Mouse (Mus musculus) embryonic facial prominence, embryonic 11.5 days (tissue): ENCODE data around the gene Gdf11. TPM values are rescaled to one million over a fixed set of nuclear protein-coding genes. Genes with fewer than 3 reads are reported as not detected.

Experiments
- ATAC-seq: fragments of 200-750 bp; cut with Nextera tagmentation; replicated peaks from 2 replicates; pipeline ENCODE4 v1.8.0; 2017; ENCODE audit warnings: low read depth; ENCODE audit not compliant: insufficient number of reproducible peaks, low FRiP score, low TSS enrichment
- DNase-seq: peaks from one replicate; pipeline ENCODE4 v3.0.0-alpha.2; 2015; ENCODE audit warnings: low spot score
- H3K27ac ChIP-seq: fragments of 300-500 bp; sonication (generic); replicated peaks from 2 replicates; pipeline ENCODE4 v1.5.1; 2014; ENCODE audit warnings: mild to moderate bottlenecking, low read depth, low read length, control low read depth
- H3K27me3 ChIP-seq: fragments of 300-500 bp; sonication (generic); 2 replicates; pipeline ENCODE4 v1.6.1; 2014; ENCODE audit warnings: mild to moderate bottlenecking, low read length, moderate library complexity, mixed read lengths; ENCODE audit not compliant: control insufficient read depth, insufficient read depth
- H3K36me3 ChIP-seq: fragments of 300-500 bp; sonication (generic); replicated peaks from 2 replicates; pipeline ENCODE4 v1.6.1; 2014; ENCODE audit warnings: low read depth, mild to moderate bottlenecking, low read length, moderate library complexity, mixed read lengths; ENCODE audit not compliant: control insufficient read depth, insufficient read depth
- H3K4me1 ChIP-seq: fragments of 300-500 bp; sonication (generic); 2 replicates; pipeline ENCODE4 v1.6.1; 2014; ENCODE audit warnings: low read length, mixed read lengths; ENCODE audit not compliant: control insufficient read depth, insufficient read depth
- H3K4me2 ChIP-seq: fragments of 300-500 bp; sonication (generic); 2 replicates; pipeline ENCODE4 v1.6.1; 2014; ENCODE audit warnings: low read depth, mild to moderate bottlenecking, control low read depth, low read length, moderate library complexity
- H3K4me3 ChIP-seq: fragments of 300-500 bp; sonication (generic); 2 replicates; pipeline ENCODE4 v1.5.1; 2014; ENCODE audit warnings: low read depth, low read length, control low read depth
- H3K9ac ChIP-seq: fragments of 300-500 bp; sonication (generic); replicated peaks from 2 replicates; pipeline ENCODE4 v1.6.1; 2014; ENCODE audit warnings: mild to moderate bottlenecking, control low read depth, low read length
- H3K9me3 ChIP-seq: fragments of 300-500 bp; sonication (generic); replicated peaks from 2 replicates; pipeline ENCODE4 v1.6.1; 2016; ENCODE audit warnings: mild to moderate bottlenecking, low read length, inconsistent platforms, mixed read lengths; ENCODE audit not compliant: control insufficient read depth
- WGBS: fragments of 180-500 bp; shearing (Covaris S2); extraction: QIAGEN DNeasy Blood & Tissue Kit; methylation state at CpG from one replicate; pipeline ENCODE4 v1.1.7; 2014; 5-methylcytosine and 5-hydroxymethylcytosine counted together
- polyA plus RNA-seq: library from polyadenylated mRNA; unstranded; fragments of >200 nt; fragmentation: Nextera tagmentation; extraction: Ambion mirVana; gene quantifications from 2 replicates; pipeline ENCODE4 v1.2.1, GENCODE M21; 2014

The Gdf11 gene
- polyA plus RNA-seq, 1 experiment from 2014 or later: 10.9 TPM

GRCm38 (mm10) chr10:128916665-128917064, 25.1 kb upstream of the Gdf11 start:
- Histone ChIP-seq H3K4me1 (no peaks in the 10 kb centered on the region; the same call in 1 of the 2 replicates), H3K4me3 (no peak overlapping the region), H3K4me2 (no peak overlapping the region), H3K27ac (no peak overlapping the region), H3K9ac (no peak overlapping the region), H3K9me3 (no peaks in the 10 kb centered on the region), H3K27me3 (no peaks in the 10 kb centered on the region), H3K36me3 (no peaks in the 10 kb centered on the region; the same call in none of the 2 replicates)
- no peak for ATAC-seq
- no peak for DNase-seq
- 89% methylated on average over 3 of the region's 3 CpGs for WGBS

- Histone ChIP-seq H3K9me3 (no peaks in the 10 kb centered on the region), H3K4me2 (no peak overlapping the region), H3K4me3 (no peak overlapping the region), H3K27ac (no peak overlapping the region), H3K27me3 (no peaks in the 10 kb centered on the region), H3K36me3 (no peaks in the 10 kb centered on the region; the same call in none of the 2 replicates), H3K9ac (no peak overlapping the region), H3K4me1 (no peaks in the 10 kb centered on the region)
- 91% methylated on average over 2 of the region's 2 CpGs for WGBS
- ATAC-seq: no peak
- DNase-seq: no peak
Measured at GRCm38 (mm10) chr10:128915550-128915949, 24.0 kb upstream of the Gdf11 start.

- Histone ChIP-seq H3K4me2 (no peak overlapping the region), H3K4me1 (no peaks in the 10 kb centered on the region), H3K9me3 (no peaks in the 10 kb centered on the region), H3K9ac (no peak overlapping the region), H3K36me3 (no peaks in the 10 kb centered on the region; the same call in none of the 2 replicates), H3K27ac (no peak overlapping the region), H3K27me3 (no peaks in the 10 kb centered on the region), H3K4me3 (no peak overlapping the region)
- DNase-seq (no peak), ATAC-seq (no peak)
- WGBS: 88% methylated on average over 12 of the region's 12 CpGs
Measured at GRCm38 (mm10) chr10:128913696-128914095, 22.2 kb upstream of the Gdf11 start.

GRCm38 (mm10) chr10:128913219-128913618, 21.7 kb upstream of the Gdf11 start:
- Histone ChIP-seq H3K4me1 (no peaks in the 10 kb centered on the region), H3K9ac (no peak overlapping the region), H3K4me3 (no peak overlapping the region), H3K27me3 (no peaks in the 10 kb centered on the region), H3K36me3 (no peaks in the 10 kb centered on the region; the same call in 1 of the 2 replicates), H3K27ac (no peak overlapping the region), H3K4me2 (no peak overlapping the region), H3K9me3 (no peaks in the 10 kb centered on the region)
- ATAC-seq (no peak), DNase-seq (peak; percentile 96)
- WGBS: 8% methylated on average over 5 of the region's 5 CpGs

- H3K27me3 ChIP-seq: no peaks in the 10 kb centered on the region
- H3K36me3 ChIP-seq: no peaks in the 10 kb centered on the region; the same call in 1 of the 2 replicates
- WGBS: 79% methylated on average over 4 of the region's 4 CpGs
Measured at GRCm38 (mm10) chr10:128912791-128913190, 21.3 kb upstream of the Gdf11 start.

GRCm38 (mm10) chr10:128912268-128912667, 20.8 kb upstream of the Gdf11 start:
- Histone ChIP-seq H3K4me2 (no peak overlapping the region), H3K27me3 (no peaks in the 10 kb centered on the region), H3K9ac (no peak overlapping the region), H3K4me1 (no peaks in the 10 kb centered on the region), H3K4me3 (no peak overlapping the region), H3K9me3 (no peaks in the 10 kb centered on the region), H3K36me3 (no peaks in the 10 kb centered on the region; the same call in 1 of the 2 replicates), H3K27ac (no peak overlapping the region)
- DNase-seq (no peak), ATAC-seq (no peak)
- 86% methylated on average over 4 of the region's 4 CpGs for WGBS

More at GRCm38 (mm10) chr10:128912791-128913190, 21.3 kb upstream of the Gdf11 start:
- H3K4me2 ChIP-seq: no peak overlapping the region
- no peak overlapping the region for H3K27ac ChIP-seq
- H3K4me1 ChIP-seq: no peaks in the 10 kb centered on the region
- H3K9me3 ChIP-seq: no peaks in the 10 kb centered on the region
- H3K9ac ChIP-seq: no peak overlapping the region
- no peak overlapping the region for H3K4me3 ChIP-seq
- no peak for ATAC-seq
- no peak for DNase-seq

- H3K4me2 ChIP-seq: no peak overlapping the region; the same call in 1 of the 2 replicates
- H3K9ac ChIP-seq: no peak overlapping the region
- H3K27me3 ChIP-seq: no peaks in the 10 kb centered on the region
- ATAC-seq (no peak), DNase-seq (no peak)
- peak overlapping the region; percentile 89; the same call in 1 of the 2 replicates for H3K4me3 ChIP-seq
- H3K36me3 ChIP-seq: no peaks in the 10 kb centered on the region; the same call in 1 of the 2 replicates
- H3K27ac ChIP-seq: no peak overlapping the region
- WGBS: 88% methylated on average over 6 of the region's 6 CpGs
- no peaks in the 10 kb centered on the region for H3K4me1 ChIP-seq
- H3K9me3 ChIP-seq: no peaks in the 10 kb centered on the region
Measured at GRCm38 (mm10) chr10:128911430-128911829, 19.9 kb upstream of the Gdf11 start.

- WGBS: under 1% methylated on average over 63 of the region's 66 CpGs
- Histone ChIP-seq H3K4me1 (no peaks in the 10 kb centered on the region), H3K27me3 (no peaks in the 10 kb centered on the region), H3K36me3 (no peaks in the 10 kb centered on the region; the same call in 1 of the 2 replicates), H3K9ac (peak overlapping the region; percentile 92), H3K9me3 (no peaks in the 10 kb centered on the region), H3K4me3 (peak overlapping the region; percentile 89), H3K27ac (peak overlapping the region; percentile 84), H3K4me2 (peak overlapping the region; percentile 76)
- ATAC-seq (peak; percentile 8), DNase-seq (peak; percentile 73)
Measured at GRCm38 (mm10) chr10:128910066-128910841, 18.7 kb upstream of the Gdf11 start.
